Mouse (Mus musculus) left cerebral cortex, postnatal 4 days (tissue): ENCODE measurements at regions not wholly inside any gene's neighbourhood (a gene's known extent, or its start where the extent isn't known, plus 50 kb on each side); places are given as distances from the start of the nearest gene placed in this dataset.

Experiments
- DNase-seq: peaks from one replicate; pipeline ENCODE4 v3.0.0-alpha.2; 2022
- intact Hi-C: fragments of 180-260 bp; cut with DNase I; formaldehyde crosslinking; loops from one replicate; pipeline ENCODE4 v1.15.1; 2025

DNA sequence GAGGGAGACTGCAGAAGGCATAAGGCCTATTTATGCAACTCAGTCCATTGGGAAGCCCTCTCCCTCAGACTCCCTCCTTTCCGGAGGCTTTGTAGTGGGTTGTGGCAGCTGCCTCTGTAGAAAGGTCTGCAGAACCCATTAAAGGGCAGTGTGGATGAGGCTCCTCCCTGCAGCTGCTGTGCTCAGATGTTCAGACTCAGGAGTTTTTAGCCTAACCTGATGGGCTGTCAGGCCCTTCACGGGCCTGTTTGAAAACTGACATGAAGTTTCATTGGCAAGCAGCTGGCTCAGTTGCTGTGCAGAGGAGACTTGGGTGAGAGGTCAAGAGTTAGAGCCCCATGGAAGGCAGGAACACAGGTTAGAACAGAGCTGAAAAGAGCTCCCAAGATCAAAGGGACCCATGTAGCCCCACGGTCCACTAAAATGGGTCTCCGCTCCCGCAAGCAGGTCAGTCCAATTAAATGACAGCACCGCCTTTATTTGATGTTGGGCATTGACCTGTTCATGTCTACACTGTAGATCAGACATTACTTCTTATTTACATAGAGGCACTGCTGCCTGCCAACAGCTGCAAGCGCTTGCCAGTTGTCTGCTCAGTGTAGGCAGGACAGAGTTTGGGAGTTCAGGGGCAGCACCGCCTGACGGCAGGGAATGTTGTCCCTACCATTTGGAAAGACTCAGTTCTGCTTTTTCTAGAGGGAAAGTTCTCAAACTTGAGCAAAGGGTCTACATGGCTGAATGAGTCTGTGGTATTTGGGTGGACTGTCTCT, 53.8 kb upstream of the Usp46 start:
- intact Hi-C loops: no loop called here

DNA sequence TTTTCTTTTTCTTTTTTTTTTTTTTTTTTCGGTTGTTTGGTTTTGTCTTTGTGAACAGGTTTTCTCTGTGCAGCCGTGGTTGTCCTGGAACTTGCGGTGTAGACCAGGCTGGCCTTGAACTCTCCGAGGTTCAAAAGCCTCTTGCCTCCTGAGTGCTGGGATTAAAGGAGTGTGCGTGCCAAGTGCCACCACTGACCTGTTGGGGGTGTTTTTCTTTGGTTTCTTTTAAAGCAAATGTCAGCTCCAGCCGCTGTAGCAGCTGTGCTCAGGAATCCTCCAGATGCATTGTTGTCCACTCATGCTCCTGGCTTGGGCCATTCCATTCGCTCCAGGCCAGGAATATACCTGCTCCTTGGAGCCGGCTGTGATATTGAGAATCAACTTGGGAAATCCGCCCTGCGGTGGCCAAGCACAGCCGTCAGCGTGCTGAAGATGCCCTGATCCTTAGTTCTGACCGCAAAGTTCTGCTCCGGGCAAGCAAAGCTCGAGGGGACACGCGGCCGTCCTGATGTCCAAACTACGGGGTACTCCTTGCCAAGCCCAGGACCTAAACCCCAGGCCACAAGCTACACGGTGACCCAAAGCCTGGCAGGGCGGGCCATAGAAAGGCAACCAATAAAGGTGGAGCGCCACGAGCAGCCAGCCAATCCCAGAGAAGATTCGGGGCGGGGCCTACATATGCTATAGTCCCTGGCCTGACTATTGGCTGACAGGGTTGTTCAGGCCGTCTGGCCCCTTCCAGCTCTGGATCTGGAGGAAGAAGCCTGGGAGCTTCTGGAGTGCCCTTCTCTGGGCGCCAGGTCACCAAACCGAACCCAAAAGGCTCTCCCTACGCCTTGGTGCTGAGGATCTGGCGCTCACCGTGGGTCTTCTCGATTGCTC, 58.0 kb upstream of the Usp46 start:
- DNase-seq: peak; percentile 70
- intact Hi-C loops: no loop called here

More for the DNA sequence above, 53.8 kb upstream of the Usp46 start:
- DNase-seq: no peak

DNA sequence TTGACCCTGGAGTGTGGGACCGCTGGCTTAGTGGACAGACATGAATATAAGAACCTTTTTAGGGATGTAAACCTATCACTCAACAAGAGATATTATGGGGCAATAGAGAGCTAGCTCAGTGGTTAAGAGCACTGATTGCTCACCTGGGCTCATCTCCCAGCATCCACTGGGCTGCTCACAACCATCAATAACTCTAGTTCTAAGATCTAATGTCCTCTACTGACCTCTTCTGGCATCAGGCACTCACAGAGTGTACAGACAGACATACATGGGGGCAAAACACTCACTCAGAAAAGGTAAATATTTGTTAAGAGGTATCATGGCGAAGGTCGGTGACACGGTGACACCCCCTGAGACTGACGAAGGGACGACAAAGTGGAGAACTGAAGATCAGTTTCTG, 59.3 kb upstream of the Usp46 start:
- intact Hi-C loops: no loop called here
- no peak for DNase-seq

DNA sequence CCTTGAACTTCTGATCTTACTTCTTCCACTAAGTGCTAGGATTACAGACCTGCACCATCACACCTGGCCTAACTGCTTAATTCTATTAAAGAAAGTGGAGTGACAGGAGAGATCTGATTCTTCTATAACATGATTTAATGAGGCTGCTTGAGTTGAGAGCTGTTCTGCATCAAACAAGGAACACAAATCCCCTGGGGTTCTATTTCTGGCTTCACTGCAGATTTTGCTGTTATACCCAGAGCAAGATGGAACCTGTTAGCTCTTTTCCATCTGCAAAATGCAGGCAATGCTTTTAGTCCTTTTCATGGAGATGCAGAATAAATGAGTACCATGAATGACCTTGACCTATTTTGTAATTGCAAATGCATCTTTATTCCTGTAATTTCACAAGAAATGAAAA, 61.4 kb upstream of the Usp46 start:
- intact Hi-C loops: no loop called here
- DNase-seq: no peak

DNA sequence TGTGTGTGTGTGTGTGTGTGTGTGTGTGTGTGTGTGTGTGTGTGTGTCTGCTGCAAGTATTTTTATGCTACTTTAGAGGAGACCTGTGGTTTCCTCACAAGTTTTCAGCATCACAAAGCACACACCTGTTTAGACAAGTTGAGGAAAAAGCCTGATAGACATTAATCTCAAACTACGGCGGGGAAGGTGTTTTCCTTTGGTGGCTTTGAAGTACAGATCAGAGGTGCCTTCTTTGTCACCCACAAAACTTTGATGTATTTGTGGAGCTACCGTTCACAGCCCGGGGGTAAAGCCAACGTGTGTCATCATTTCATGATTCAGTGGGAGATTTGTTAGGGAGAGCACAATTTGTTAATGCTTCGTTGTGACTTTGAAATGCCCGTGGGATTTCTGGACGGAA, 62.4 kb upstream of the Rasl11b start:
- no peak for DNase-seq
- intact Hi-C loops: no loop called here

DNA sequence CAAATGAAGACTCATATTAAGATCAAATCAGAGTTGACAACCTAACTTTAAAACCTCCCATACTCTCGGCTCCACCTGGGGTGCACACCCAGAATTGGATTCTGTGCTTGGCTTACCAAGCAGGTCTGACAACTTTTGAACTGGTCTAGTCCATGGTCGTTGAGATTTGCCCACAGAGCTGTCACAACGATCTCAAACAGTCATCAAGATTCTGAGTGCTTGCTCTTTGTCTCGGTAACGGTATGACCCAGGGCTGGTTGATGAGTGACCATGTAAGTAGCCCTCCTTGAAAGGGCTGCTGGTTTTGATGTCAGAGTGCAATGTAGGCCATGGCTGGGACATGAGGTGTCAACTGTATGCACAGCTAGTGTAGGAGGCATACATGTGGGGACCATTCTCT, 58.7 kb upstream of the Rasl11b start:
- intact Hi-C loops: no loop called here
- DNase-seq: no peak

DNA sequence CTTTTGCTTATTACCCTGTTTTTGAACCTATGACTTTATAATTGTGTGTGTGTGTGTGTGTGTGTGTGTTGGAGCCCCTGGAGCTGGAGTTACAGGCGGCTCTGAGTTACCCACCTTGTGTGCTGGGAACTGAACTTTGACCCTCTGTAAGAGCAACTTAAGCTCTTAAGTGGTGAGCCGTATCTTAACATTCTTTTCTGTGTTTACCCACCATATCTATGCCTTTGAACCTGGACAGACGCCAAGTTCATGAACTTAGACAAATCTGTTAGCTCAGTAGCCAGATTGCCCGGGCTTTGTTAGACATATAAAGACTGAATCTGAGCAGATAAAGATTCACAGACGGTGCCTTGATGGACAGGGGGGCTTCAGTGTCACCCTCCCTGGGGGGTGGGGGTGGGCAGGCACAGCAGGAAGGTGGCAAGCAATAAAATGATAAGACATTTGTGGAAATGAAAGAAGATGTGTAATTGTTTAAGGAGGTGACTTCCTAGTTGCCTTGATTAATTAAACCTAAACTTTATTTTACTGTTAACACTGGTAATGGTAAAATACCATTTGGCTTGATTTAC, 58.1 kb upstream of the Rasl11b start:
- intact Hi-C loops: no loop called here
- no peak for DNase-seq

DNA sequence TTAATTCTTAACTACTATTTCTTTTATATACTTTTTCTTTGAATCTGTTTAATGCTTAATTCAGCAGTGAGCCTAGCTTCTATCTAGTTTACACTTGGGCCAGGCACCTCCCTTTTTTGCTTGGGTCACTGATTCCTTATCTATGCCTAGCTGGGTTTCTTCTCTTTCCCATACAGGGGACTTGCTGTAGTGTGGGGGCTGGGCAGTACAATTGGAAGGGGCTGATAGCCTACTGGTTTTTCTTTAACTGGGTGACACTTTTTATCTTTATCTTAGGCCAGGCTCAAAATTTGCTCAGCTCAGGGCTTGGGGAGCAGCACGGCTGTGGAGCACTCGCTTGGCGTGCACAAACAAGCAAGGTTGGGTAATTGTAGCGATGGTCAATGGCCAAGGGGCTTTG, 51.1 kb upstream of the Rasl11b start:
- intact Hi-C loops: no loop called here
- no peak for DNase-seq

DNA sequence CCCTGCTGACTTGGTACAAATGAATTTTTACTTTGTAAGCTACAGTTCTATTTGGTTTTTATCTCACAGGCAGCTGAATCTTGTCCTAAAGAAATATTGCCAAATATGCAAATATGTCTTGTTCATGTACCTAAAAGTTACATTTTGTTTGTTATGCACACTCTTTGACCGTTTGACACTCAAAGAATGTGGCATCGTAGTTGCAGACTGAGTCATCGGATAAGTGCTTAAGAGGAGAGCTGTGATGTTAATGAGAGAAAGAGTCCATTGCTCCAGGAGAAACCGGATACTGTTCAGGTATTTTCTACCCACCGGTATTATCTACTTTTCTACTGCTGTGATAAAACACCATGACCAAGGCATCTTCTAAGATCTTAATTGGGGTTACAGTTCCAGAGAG, 50.3 kb upstream of the Rasl11b start:
- intact Hi-C loops: no loop called here
- no peak for DNase-seq
